Mouse (Mus musculus): ENCODE results near the gene Arntl. TPM values are rescaled to one million over a fixed set of nuclear protein-coding genes. Genes with fewer than 3 reads are reported as not detected.

Gene Arntl
- polyA plus RNA-seq, 1 experiment from 2014 or later: 7.0 TPM

- ATAC-seq (no peak), DNase-seq (no peak)
- TF ChIP-seq EP300 (IDR thresholded peaks at IDR 0.05; ENCODE audit: low read depth): no peak
- TF ChIP-seq CTCF (IDR thresholded peaks at IDR 0.05; ENCODE audit: low read depth): no peak
- H3K27me3 ChIP-seq (ENCODE audit: insufficient read depth, low read length): no peaks in the 10 kb centered on the region
- 67% methylated on average over 3 of the region's 3 CpGs for WGBS (ENCODE audit: insufficient replicate concordance)
- H3K9me3 ChIP-seq (ENCODE audit: low read length): no peaks in the 10 kb centered on the region
- H3K4me1 ChIP-seq (ENCODE audit: insufficient read depth): no peaks in the 10 kb centered on the region
- H3K4me2 ChIP-seq (ENCODE audit: low read depth, low read length): no peak overlapping the region
- no peak overlapping the region for H3K4me3 ChIP-seq (ENCODE audit: low read depth, low read length)
- no peak overlapping the region for H3K27ac ChIP-seq (ENCODE audit: low read depth)
- no peak overlapping the region for H3K9ac ChIP-seq (replicated peaks)
- no peaks in the 10 kb centered on the region for H3K36me3 ChIP-seq (replicated peaks; ENCODE audit: insufficient read depth, low read length)
Measured at GRCm38 (mm10) chr7:113269921-113270320, 62.7 kb downstream of the Arntl start.

GRCm38 (mm10) chr7:113270551-113270950 is 63.3 kb downstream of the Arntl start:
- Histone ChIP-seq H3K27ac (ENCODE audit: low read depth) (no peak overlapping the region), H3K9ac (replicated peaks) (no peak overlapping the region), H3K4me3 (ENCODE audit: low read depth, low read length) (no peak overlapping the region), H3K36me3 (replicated peaks; ENCODE audit: insufficient read depth, low read length) (no peaks in the 10 kb centered on the region), H3K27me3 (ENCODE audit: insufficient read depth, low read length) (no peaks in the 10 kb centered on the region), H3K9me3 (ENCODE audit: low read length) (no peaks in the 10 kb centered on the region), H3K4me2 (ENCODE audit: low read depth, low read length) (no peak overlapping the region), H3K4me1 (ENCODE audit: insufficient read depth) (no peaks in the 10 kb centered on the region)
- WGBS (ENCODE audit: insufficient replicate concordance): 74% methylated on average over 10 of the region's 10 CpGs
- ATAC-seq (no peak), DNase-seq (no peak)
- TF ChIP-seq CTCF (IDR thresholded peaks at IDR 0.05; ENCODE audit: low read depth) (no peak), EP300 (IDR thresholded peaks at IDR 0.05; ENCODE audit: low read depth) (no peak)

GRCm38 (mm10) chr7:113270991-113271390 is 63.7 kb downstream of the Arntl start:
- Histone ChIP-seq H3K4me3 (ENCODE audit: low read depth, low read length) (no peak overlapping the region), H3K4me2 (ENCODE audit: low read depth, low read length) (no peak overlapping the region), H3K4me1 (ENCODE audit: insufficient read depth) (no peaks in the 10 kb centered on the region), H3K9ac (replicated peaks) (no peak overlapping the region), H3K9me3 (ENCODE audit: low read length) (no peaks in the 10 kb centered on the region), H3K36me3 (replicated peaks; ENCODE audit: insufficient read depth, low read length) (no peaks in the 10 kb centered on the region), H3K27ac (ENCODE audit: low read depth) (no peak overlapping the region), H3K27me3 (ENCODE audit: insufficient read depth, low read length) (no peaks in the 10 kb centered on the region)
- WGBS (ENCODE audit: insufficient replicate concordance): 85% methylated on average over 2 of the region's 2 CpGs
- ATAC-seq: no peak
- DNase-seq: no peak
- TF ChIP-seq CTCF (IDR thresholded peaks at IDR 0.05; ENCODE audit: low read depth) (no peak), EP300 (IDR thresholded peaks at IDR 0.05; ENCODE audit: low read depth) (no peak)

GRCm38 (mm10) chr7:113272338-113272997 is 65.2 kb downstream of the Arntl start:
- H3K27me3 ChIP-seq (ENCODE audit: insufficient read depth, low read length): no peaks in the 10 kb centered on the region
- DNase-seq (no peak), ATAC-seq (no peak)
- H3K27ac ChIP-seq (ENCODE audit: low read depth): no peak overlapping the region
- no peak overlapping the region for H3K9ac ChIP-seq (replicated peaks)
- no peaks in the 10 kb centered on the region for H3K9me3 ChIP-seq (ENCODE audit: low read length)
- H3K4me1 ChIP-seq (ENCODE audit: insufficient read depth): no peaks in the 10 kb centered on the region
- no peak for TF ChIP-seq CTCF (IDR thresholded peaks at IDR 0.05; ENCODE audit: low read depth)
- no peak for TF ChIP-seq EP300 (IDR thresholded peaks at IDR 0.05; ENCODE audit: low read depth)
- H3K36me3 ChIP-seq (replicated peaks; ENCODE audit: insufficient read depth, low read length): no peaks in the 10 kb centered on the region
- H3K4me2 ChIP-seq (ENCODE audit: low read depth, low read length): no peak overlapping the region
- 69% methylated on average over 6 of the region's 6 CpGs for WGBS (ENCODE audit: insufficient replicate concordance)
- no peak overlapping the region for H3K4me3 ChIP-seq (ENCODE audit: low read depth, low read length)

GRCm38 (mm10) chr7:113277245-113277644 is 70.0 kb downstream of the Arntl start:
- Histone ChIP-seq H3K4me3 (ENCODE audit: low read depth, low read length) (no peak overlapping the region), H3K36me3 (replicated peaks; ENCODE audit: insufficient read depth, low read length) (no peaks in the 10 kb centered on the region), H3K4me1 (ENCODE audit: insufficient read depth) (no peaks in the 10 kb centered on the region), H3K27me3 (ENCODE audit: insufficient read depth, low read length) (no peaks in the 10 kb centered on the region), H3K27ac (ENCODE audit: low read depth) (no peak overlapping the region), H3K4me2 (ENCODE audit: low read depth, low read length) (no peak overlapping the region), H3K9me3 (ENCODE audit: low read length) (no peaks in the 10 kb centered on the region), H3K9ac (replicated peaks) (no peak overlapping the region)
- WGBS (ENCODE audit: insufficient replicate concordance): 72% methylated on average over 2 of the region's 2 CpGs
- ATAC-seq (no peak), DNase-seq (no peak)
- TF ChIP-seq EP300 (IDR thresholded peaks at IDR 0.05; ENCODE audit: low read depth) (no peak), CTCF (IDR thresholded peaks at IDR 0.05; ENCODE audit: low read depth) (no peak)

- WGBS (ENCODE audit: insufficient replicate concordance): 72% methylated on average over 4 of the region's 4 CpGs
- no peak overlapping the region for H3K4me2 ChIP-seq (ENCODE audit: low read depth, low read length)
- no peaks in the 10 kb centered on the region for H3K9me3 ChIP-seq (ENCODE audit: low read length)
- no peaks in the 10 kb centered on the region for H3K27me3 ChIP-seq (ENCODE audit: insufficient read depth, low read length)
- H3K4me3 ChIP-seq (ENCODE audit: low read depth, low read length): no peak overlapping the region
- no peak overlapping the region for H3K9ac ChIP-seq (replicated peaks)
- no peak overlapping the region for H3K27ac ChIP-seq (ENCODE audit: low read depth)
- DNase-seq (no peak), ATAC-seq (no peak)
- TF ChIP-seq CTCF (IDR thresholded peaks at IDR 0.05; ENCODE audit: low read depth): no peak
- TF ChIP-seq EP300 (IDR thresholded peaks at IDR 0.05; ENCODE audit: low read depth): no peak
- H3K36me3 ChIP-seq (replicated peaks; ENCODE audit: insufficient read depth, low read length): peaks cover 4% of the 10 kb centered on the region; the same call in 1 of the 2 replicates
- no peaks in the 10 kb centered on the region for H3K4me1 ChIP-seq (ENCODE audit: insufficient read depth)
Measured at GRCm38 (mm10) chr7:113278493-113278892, 71.2 kb downstream of the Arntl start.

Measured in liver, postnatal 0 days (tissue).